Mouse (Mus musculus) kidney, adult 2 months (tissue): ENCODE results near the gene Fbxl20. TPM values are rescaled to one million over a fixed set of nuclear protein-coding genes. Genes with fewer than 3 reads are reported as not detected.

ENCODE experiments used
- DNase-seq: peaks from one replicate; pipeline ENCODE4 v3.0.0; 2021
- H3K27ac ChIP-seq: fragments of 200-500 bp; 2 replicates; pipeline ENCODE4 v1.5.1; 2012; ENCODE audit warnings: low read depth, low read length, control low read depth, inconsistent platforms; ENCODE audit not compliant: insufficient read depth
- H3K27me3 ChIP-seq: fragments of 200-500 bp; replicated peaks from 2 replicates; pipeline ENCODE4 v1.6.1; 2012; ENCODE audit warnings: mild to moderate bottlenecking, moderate library complexity, low read length, inconsistent platforms; ENCODE audit not compliant: control insufficient read depth, insufficient read depth
- H3K36me3 ChIP-seq: fragments of 200-500 bp; 2 replicates; pipeline ENCODE4 v1.6.1; 2012; ENCODE audit warnings: mild to moderate bottlenecking, moderate library complexity, low read length, inconsistent platforms; ENCODE audit not compliant: control insufficient read depth, insufficient read depth
- H3K4me1 ChIP-seq: fragments of 200-500 bp; 2 replicates; pipeline ENCODE4 v1.6.1; 2011; ENCODE audit warnings: low read length; ENCODE audit not compliant: control insufficient read depth, insufficient read depth
- H3K4me3 ChIP-seq: fragments of 200-500 bp; 2 replicates; pipeline ENCODE4 v1.5.1; 2011; ENCODE audit warnings: mild to moderate bottlenecking, low read depth, low read length, control low read depth; ENCODE audit not compliant: insufficient read depth
- CTCF ChIP-seq: fragments of 200-500 bp; conservative IDR thresholded peaks from 2 replicates; pipeline ENCODE4 v1.5.1; 2011; ENCODE audit warnings: low read depth, mild to moderate bottlenecking, control low read depth, low read length, moderate library complexity, mixed read lengths; ENCODE audit not compliant: insufficient read depth, insufficient read length
- POLR2A ChIP-seq: fragments of 200-500 bp; IDR thresholded peaks from one replicate; pipeline ENCODE4 v1.6.1; 2011; ENCODE audit warnings: low read depth, low read length, control low read depth
- WGBS: fragments of 180-500 bp; shearing (Covaris S2); methylation state at CpG from one replicate; pipeline ENCODE4 v1.1.7; 2018; 5-methylcytosine and 5-hydroxymethylcytosine counted together
- polyA plus RNA-seq: library from polyadenylated mRNA; depleted of rRNA; stranded (reverse); fragments of >200 nt; gene quantifications from 2 replicates; pipeline ENCODE4 v1.2.3, GENCODE M21; 2012; rRNA removed

Gene Fbxl20
- polyA plus RNA-seq, 1 experiment = 15.3 TPM

GRCm38 (mm10) chr11:98042741-98043140 lies 107.5 kb downstream of the Fbxl20 start:
- Histone ChIP-seq H3K27me3 (no peaks in the 10 kb centered on the region), H3K4me1 (no peaks in the 10 kb centered on the region), H3K4me3 (no peak overlapping the region), H3K36me3 (no peaks in the 10 kb centered on the region), H3K27ac (no peak overlapping the region)
- peak; percentile 68 for DNase-seq
- WGBS = 56% methylated on average over 6 of the region's 6 CpGs
- no peak for TF ChIP-seq POLR2A
- no peak for TF ChIP-seq CTCF

DNA sequence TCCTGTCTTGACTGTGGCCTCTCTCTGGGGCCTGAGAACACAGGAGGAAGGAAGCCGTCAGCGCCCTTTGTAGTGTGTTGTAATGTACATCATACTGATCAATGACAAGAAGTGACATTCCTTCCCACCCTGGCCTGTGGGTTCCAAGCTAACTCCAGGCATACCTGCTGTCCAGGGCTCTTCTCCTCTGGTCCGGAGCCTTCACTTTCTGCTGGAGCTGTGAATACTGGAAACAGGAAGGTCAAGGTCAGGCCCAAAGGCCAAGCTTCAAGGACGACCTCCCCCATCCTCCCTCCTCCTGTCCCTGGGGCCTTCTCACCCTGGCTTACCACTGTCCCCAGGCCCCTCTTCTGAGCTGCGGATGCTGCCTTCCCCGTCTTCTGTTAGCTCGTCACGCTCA lies 109.2 kb downstream of the Fbxl20 start:
- Histone ChIP-seq H3K4me3 (no peak overlapping the region), H3K27me3 (no peaks in the 10 kb centered on the region), H3K36me3 (no peaks in the 10 kb centered on the region), H3K27ac (no peak overlapping the region), H3K4me1 (no peaks in the 10 kb centered on the region)
- WGBS = 75% methylated on average over 8 of the region's 8 CpGs
- TF ChIP-seq CTCF = no peak
- TF ChIP-seq POLR2A = no peak
- DNase-seq = no peak

DNA sequence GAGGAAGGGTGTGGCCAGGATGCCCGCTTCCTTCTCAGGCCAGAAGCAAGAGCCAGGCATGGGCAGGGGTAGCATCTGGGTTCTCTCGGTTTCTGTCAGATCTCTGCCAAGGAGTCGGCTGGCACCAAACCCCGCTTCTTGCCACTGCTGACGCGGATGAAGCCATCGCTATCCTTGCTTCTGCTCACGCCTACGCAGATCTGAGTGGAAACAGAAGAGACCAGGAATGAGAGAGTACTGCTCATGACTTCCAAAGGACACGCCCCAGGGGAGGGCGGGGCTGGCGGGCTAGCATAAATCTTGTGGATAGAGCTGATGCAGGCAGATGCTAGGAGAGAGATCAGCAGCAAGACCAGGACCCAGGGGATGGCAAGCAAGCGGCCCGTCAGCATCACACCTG lies 112.3 kb downstream of the Fbxl20 start:
- no peak overlapping the region for H3K27ac ChIP-seq
- no peaks in the 10 kb centered on the region for H3K4me1 ChIP-seq
- H3K36me3 ChIP-seq = no peaks in the 10 kb centered on the region
- no peak for DNase-seq
- H3K27me3 ChIP-seq = no peaks in the 10 kb centered on the region
- TF ChIP-seq POLR2A (no peak), CTCF (no peak)
- H3K4me3 ChIP-seq = no peak overlapping the region
- 70% methylated on average over 14 of the region's 14 CpGs for WGBS

- H3K4me3 ChIP-seq = no peak overlapping the region
- H3K4me1 ChIP-seq = no peaks in the 10 kb centered on the region
- DNase-seq = no peak
- H3K27ac ChIP-seq = no peak overlapping the region
- no peak for TF ChIP-seq POLR2A
- TF ChIP-seq CTCF = no peak
- WGBS = 1% methylated on average over 27 of the region's 27 CpGs
- no peaks in the 10 kb centered on the region for H3K36me3 ChIP-seq
- H3K27me3 ChIP-seq = no peaks in the 10 kb centered on the region
Observed at GRCm38 (mm10) chr11:98035977-98036377, 114.2 kb downstream of the Fbxl20 start.

GRCm38 (mm10) chr11:98034840-98035239 lies 115.4 kb downstream of the Fbxl20 start:
- no peak for TF ChIP-seq POLR2A
- 0 out of 2 replicates have a peak, but pooled peaks cover 3% of the 10 kb centered on the region for H3K36me3 ChIP-seq
- H3K27ac ChIP-seq = no peak overlapping the region
- 35% methylated on average over 4 of the region's 4 CpGs for WGBS
- H3K4me1 ChIP-seq = no peaks in the 10 kb centered on the region
- no peaks in the 10 kb centered on the region for H3K27me3 ChIP-seq
- H3K4me3 ChIP-seq = no peak overlapping the region
- DNase-seq = no peak

GRCm38 (mm10) chr11:98034061-98034460 lies 116.1 kb downstream of the Fbxl20 start:
- no peaks in the 10 kb centered on the region for H3K27me3 ChIP-seq
- no peak for TF ChIP-seq POLR2A
- no peak for TF ChIP-seq CTCF
- 81% methylated on average over 5 of the region's 5 CpGs for WGBS
- no peak overlapping the region for H3K27ac ChIP-seq
- no peak overlapping the region for H3K4me3 ChIP-seq
- no peak for DNase-seq
- no peaks in the 10 kb centered on the region for H3K4me1 ChIP-seq
- peaks cover 3% of the 10 kb centered on the region; the same call in 1 of the 2 replicates for H3K36me3 ChIP-seq

Other genes with a start within 250 kb of the Fbxl20 start
- gene Plxdc1, start 164.0 kb downstream of the Fbxl20 start, polyA plus RNA-seq = 1.0 TPM in 2 replicates
- gene Arl5c, start 154.2 kb downstream of the Fbxl20 start, polyA plus RNA-seq = 0.75 and 2.8 TPM in 2 replicates
- 6.1 and 7.6 TPM in 2 replicates for gene Cacnb1, start 127.4 kb downstream of the Fbxl20 start, polyA plus RNA-seq
- gene Rpl19, start 123.7 kb downstream of the Fbxl20 start, polyA plus RNA-seq = 503 and 653 TPM in 2 replicates
- 0.05 and 0.42 TPM in 2 replicates for gene Stac2, start 96.9 kb downstream of the Fbxl20 start, polyA plus RNA-seq
- 11.8 and 13.0 TPM in 2 replicates for gene Med1, start 42.9 kb upstream of the Fbxl20 start, polyA plus RNA-seq
- 11.4 and 12.0 TPM in 2 replicates for gene Cdk12, start 52.7 kb upstream of the Fbxl20 start, polyA plus RNA-seq
- not detected in 2 replicates for gene Neurod2, start 179.2 kb upstream of the Fbxl20 start, polyA plus RNA-seq
- 84.7 and 94.6 TPM in 2 replicates for gene Ppp1r1b, start 198.0 kb upstream of the Fbxl20 start, polyA plus RNA-seq
- 59.1 and 74.9 TPM in 2 replicates for gene Stard3, start 208.0 kb upstream of the Fbxl20 start, polyA plus RNA-seq
- gene Tcap, start 233.4 kb upstream of the Fbxl20 start, polyA plus RNA-seq = 0.56 and 33.0 TPM in 2 replicates
- not detected in 2 replicates for gene Pnmt, start 236.0 kb upstream of the Fbxl20 start, polyA plus RNA-seq